Mouse (Mus musculus): Measurements from ENCODE around the gene Fate1.

DNA sequence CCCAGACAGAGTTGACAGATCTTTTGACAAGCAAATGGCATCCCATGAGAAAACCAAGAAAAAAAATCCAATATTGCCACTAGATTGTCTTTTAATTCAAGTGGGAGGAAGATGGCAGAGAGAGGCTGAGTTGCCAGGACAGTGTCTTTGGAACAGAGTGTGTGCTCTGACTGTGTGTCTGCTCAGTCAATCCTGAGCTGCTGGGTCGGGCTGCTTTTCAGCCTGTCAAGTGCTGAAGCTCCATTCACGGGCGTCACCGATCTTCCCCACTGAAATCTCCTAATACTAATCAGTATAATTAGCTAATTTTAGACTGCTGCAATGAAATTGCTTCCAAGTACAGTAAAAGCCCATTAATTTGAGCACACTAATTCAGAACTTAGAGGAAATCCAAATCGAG lies 1.5 kb upstream of the Fate1 start:
- no peak for TF ChIP-seq CTCF (IDR thresholded peaks at IDR 0.05; ENCODE audit: low read depth, low read length)
- no peak for TF ChIP-seq GATA1 (IDR thresholded peaks at IDR 0.05; ENCODE audit: borderline replicate concordance, low read length)
- TF ChIP-seq POLR2AphosphoS5 (IDR thresholded peaks at IDR 0.05; ENCODE audit: insufficient replicate concordance, low read depth, low read length) = no peak
- no peak for TF ChIP-seq TAL1 (conservative IDR thresholded peaks at IDR 0.05; ENCODE audit: low read depth, low read length)
- TF ChIP-seq GATA2 (IDR thresholded peaks at IDR 0.05; ENCODE audit: borderline replicate concordance, low read depth, low read length) = no peak

Measured in G1E (cell line).